Mouse (Mus musculus) thymus, postnatal 10 days (tissue): ENCODE results near the gene Kcnh1.

Experiments
- DNase-seq, 2 experiments: peaks; one replicate each; pipeline ENCODE4 v3.0.0; 2021; ENCODE audit warnings: low spot score in 2 of 2

Gene Kcnh1

DNA sequence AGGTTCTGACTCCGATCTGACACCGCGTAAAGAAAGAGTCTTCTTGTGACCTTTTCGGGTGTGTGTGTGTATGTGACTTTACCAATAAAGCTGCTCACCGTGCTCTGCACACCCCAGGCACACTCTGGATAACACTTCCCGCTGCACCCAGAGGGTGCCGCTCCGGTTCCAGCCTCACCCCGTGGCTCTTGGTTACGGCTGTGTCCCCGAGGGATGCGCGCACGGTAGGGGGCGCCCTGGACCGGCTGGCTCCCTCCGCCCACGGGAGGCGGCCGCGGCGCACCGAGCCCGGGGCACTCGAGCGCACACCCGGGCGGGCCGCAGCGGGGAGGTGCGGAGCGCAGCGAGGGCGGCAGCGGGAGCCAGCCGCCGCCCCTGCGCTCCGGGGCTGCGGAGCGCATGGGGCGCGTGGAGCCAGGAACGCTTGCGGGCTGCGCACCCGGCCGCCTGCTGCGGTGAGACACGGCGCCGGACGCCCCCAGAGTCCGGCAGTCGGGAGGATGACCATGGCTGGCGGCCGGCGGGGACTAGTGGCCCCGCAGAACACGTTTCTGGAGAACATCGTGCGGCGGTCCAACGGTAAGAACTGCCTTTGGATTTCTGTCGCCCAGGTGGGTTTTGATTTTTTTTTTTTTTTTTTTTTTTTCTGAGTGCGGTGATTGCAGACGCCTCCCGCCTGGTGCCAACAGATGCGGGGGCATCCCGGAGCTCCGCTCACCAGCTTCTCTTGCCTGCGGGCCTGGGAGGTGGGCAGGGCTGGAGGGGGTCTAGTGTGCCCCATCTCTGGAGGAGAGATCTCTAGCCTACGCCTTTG lies at the start of gene Kcnh1:
TSS of gene Kcnh1 (plus strand) at position 267 of the 814 bp plus-strand sequence.
- DNase-seq = peak; percentile 40 to 76

DNA sequence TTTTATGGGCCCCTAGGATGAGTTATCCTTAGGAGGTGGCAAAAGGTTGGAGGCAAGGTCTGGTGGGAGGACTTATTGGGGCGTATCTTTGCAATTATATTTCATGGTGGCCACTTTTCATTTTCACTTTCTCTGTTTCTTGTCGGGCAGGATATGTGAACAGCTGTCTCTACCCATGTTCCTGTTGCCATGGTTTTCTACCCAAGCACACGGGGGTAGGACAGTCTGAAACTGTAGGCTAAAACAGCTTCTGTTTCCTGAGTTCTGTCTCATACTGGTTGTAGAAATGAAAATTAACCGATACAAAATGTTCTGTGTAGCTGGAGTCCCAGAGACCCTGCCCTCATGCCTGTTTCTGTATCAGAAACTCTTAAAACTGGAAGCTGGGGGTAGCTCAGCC lies 39.4 kb upstream of the Kcnh1 start:
- no peak for DNase-seq

GRCm38 (mm10) chr1:192171477-192171876 lies 19.1 kb upstream of the Kcnh1 start:
- no peak for DNase-seq

DNA sequence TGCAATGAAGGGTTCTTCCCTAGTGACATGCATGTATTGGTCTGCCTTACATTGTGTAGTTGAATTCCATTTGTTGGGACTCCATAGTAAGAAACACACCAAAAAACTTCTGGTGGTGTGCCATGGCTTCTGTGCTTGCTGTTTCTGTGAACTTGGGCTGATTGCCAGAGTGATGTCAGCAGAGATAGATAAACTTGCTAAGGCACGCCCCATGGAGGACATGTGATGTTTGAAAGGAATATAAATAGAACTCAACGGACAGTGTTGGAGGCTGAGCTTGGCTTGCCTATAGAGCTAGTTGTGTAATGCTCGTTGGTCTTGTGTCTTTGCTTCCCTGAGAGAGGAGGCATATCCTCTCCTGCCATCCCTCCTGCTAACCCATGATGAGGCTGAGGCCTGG lies 10.7 kb upstream of the Kcnh1 start:
- no peak for DNase-seq

DNA sequence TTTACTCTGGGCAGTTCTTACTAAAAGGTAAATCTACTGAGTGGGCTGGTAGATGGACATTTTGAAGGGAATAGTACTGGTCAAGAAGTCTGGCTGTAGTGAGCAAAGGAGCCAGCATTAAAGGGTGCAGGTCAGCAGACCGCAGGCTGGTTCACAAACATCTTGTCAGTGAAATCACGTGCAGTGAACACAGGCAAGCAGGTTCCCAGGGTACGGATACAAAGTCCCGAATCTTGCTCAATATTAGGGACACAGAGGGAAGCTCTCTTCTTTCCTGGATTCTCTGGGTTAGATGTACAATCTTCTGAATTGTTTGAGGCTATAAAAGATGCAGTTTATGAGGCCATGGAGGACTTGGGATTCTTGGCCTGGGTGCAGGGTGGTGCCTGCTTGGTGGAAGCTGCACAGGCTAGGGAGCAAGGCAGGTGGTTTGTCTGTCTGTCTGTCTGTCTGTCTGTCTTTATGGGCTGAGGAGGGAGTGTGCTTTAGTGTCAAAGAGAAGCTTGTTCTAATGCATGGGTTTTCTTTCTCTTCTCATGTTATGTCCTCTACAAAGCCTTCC lies 8.8 kb upstream of the Kcnh1 start:
- no peak for DNase-seq

DNA sequence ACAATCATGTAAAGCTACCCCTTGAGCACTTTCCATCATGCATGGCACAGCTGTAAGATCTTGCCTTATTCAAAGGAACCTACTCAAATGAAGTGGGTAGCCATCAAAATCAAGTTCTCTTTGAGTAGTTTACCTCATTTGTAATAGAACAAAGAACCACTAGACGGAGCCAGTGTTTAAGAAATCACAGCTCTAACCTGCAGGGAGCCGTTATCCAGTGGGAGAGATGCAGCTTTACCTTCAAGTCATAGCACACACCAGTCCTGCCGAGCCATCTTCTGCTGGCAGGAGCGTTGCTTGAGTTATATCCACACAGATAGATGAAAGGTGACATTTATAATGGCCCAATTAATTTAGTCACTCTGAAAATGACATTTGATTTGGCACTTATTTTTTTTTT lies 1.5 kb upstream of the Kcnh1 start:
- no peak for DNase-seq

- no peak for DNase-seq
Measured at GRCm38 (mm10) chr1:192189771-192190170, 803 bp upstream of the Kcnh1 start.

DNA sequence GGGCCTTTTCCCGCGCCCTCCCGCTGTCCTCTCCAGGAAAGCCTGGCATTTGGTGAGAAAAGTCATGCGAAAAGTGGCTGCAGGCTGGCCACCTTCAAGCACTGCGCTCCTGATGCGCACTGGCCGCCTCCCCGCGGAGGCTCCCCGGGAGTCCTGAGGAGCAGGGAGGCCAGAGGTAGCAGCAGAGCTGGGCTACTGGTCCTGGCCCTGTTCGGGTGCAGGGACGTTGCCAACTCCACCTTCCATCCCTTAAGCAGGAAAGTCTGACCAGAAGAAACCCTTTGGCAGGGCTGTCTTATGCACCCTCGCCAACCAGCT lies 707 bp downstream of the Kcnh1 start:
- DNase-seq = no peak

DNA sequence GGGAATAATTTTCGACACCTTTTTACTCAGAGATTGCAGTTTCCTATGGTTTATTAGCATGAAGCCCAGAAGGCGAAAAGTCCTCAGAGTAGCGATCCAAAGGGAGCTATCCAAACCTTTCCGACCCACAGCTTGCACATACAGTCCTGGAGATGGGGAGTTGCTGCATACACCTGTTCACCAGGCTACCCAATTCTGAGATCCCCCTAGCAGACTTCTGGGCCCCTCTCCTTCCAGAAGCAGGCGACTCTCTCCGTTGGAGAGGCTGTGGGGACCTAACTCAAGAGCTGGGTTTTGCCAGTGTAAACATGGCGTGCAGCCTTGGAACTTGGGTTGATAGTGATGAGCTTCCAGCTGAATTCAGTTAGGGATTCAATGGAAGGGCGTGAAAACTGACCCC lies 1.3 kb downstream of the Kcnh1 start:
- DNase-seq = no peak

DNA sequence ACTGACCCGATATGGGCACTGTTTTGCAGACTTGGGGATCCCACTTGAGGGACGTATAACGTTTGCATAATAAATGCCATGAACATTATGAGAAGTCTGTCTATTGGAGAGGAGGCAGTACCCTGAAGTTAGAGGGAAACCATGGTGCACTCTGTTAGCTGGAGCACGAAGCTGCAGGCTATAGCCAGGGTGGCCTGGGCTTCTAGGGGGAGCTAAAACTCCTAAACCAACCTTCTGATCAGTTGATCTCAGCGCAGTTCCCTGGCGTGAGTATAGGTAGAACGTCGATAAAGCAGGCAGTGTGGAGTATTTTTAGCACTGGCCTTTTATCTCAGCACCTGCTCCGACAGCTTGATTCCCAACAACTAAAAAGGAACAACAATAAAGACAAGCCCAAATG lies 2.1 kb downstream of the Kcnh1 start:
- no peak for DNase-seq

- DNase-seq = no peak
Measured at GRCm38 (mm10) chr1:192193656-192194055, 3.1 kb downstream of the Kcnh1 start.

DNA sequence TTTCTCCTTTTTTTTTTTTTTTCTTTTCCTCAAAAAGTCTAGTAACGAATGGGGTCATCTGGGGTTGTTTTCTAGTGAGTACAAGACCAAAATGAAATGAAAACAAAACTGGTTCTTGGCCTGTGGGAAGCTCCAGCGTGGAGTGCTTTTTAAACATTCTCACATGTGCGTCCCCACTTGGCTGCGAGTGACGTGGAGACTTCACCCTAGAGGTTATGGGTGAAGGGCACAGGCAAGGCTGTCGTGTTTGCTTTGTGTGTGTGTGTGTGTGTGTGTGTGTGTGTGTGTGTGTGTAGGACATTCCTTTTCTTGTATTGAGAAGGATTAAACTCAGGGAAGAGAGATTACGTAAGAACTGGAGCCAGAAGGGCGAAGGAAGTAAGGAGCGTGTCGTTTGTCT lies 6.9 kb downstream of the Kcnh1 start:
- DNase-seq = no peak

- DNase-seq = no peak
Measured at GRCm38 (mm10) chr1:192202936-192203335, 12.4 kb downstream of the Kcnh1 start.

- DNase-seq = no peak
Measured at GRCm38 (mm10) chr1:192207956-192208355, 17.4 kb downstream of the Kcnh1 start.

DNA sequence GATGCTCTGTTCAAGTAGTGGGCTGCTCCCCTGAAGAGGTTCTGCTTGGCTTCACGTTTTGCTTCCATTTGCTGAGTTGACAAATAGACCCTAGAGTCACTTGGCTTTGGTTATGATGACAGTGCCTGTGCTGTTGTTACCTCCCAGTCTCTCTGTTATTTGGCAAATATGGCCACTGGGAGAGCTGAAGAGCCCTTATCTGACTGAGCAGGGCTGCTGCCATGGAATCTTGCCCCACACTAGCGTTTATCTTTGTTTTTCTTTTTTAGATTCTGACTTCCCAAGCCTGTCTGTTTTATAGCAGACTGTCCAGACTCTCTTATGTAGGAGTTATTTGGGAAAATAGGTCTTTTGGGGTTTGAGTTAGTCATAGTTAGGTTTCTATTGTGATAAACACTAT lies 21.9 kb downstream of the Kcnh1 start:
- no peak for DNase-seq

DNA sequence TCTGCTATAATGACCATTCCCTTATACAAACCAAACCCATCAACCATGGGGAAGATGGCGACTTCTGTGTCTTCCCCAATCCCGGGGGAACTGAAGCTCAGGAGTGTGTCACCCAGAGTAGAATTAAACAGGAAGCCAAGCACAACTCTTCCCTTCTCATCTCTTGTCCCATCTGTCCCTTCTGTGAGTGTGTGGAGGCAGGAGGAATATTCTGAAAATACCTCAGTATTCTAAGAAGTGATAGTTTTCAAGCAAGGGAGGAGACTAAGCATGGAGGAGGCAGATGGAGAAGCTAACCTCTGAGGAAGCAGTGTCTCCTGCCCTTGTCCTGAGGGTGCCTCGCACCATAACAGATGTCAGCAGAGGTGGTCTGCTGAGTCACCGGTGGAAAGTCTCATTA lies 24.1 kb downstream of the Kcnh1 start:
- DNase-seq = no peak

DNA sequence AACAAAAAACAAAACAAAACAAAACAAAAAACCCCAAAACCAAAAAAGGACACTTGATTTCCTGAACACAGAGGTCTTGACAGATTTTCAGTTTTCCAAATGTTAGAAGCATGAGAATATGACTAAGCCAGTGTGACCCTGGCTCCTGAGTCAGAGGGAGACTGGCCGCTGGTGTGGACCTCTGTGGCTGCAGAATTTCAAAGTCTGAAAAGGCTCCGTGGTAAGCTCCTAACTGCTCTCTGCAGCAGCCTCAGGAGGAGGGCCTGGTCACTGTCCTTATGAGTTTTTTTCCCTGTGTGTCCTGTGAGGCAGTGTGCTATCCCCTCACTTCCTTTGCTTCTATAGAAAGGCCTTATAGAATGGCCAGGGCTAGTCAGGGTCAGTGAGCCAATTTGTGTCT lies 29.6 kb downstream of the Kcnh1 start:
- DNase-seq = no peak

GRCm38 (mm10) chr1:192224161-192224560 lies 33.6 kb downstream of the Kcnh1 start:
- DNase-seq = no peak

GRCm38 (mm10) chr1:192232696-192233095 lies 42.1 kb downstream of the Kcnh1 start:
- no peak for DNase-seq

- no peak for DNase-seq
Measured at GRCm38 (mm10) chr1:192246836-192247235, 56.3 kb downstream of the Kcnh1 start.

- no peak for DNase-seq
Measured at GRCm38 (mm10) chr1:192259146-192259545, 68.6 kb downstream of the Kcnh1 start.

DNA sequence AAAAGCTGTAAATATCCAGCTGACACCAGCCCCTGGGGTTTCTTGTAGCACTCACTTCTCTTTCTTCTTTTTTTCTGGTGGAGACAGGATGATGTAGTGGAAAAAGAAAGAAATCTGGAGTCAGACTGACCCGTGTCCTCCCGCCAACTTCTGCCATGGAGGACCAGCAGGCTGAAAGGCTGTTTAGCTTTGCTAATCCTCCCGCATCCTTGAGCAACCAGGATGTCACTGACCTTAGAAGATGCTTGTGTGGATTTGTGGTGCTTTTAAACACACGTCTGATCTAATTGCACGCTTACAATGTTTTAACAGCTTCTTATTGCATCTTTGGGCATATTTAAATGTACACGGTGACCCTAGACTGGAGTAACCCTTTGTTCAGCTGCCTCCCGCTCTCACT lies 69.0 kb downstream of the Kcnh1 start:
- DNase-seq = no peak

DNA sequence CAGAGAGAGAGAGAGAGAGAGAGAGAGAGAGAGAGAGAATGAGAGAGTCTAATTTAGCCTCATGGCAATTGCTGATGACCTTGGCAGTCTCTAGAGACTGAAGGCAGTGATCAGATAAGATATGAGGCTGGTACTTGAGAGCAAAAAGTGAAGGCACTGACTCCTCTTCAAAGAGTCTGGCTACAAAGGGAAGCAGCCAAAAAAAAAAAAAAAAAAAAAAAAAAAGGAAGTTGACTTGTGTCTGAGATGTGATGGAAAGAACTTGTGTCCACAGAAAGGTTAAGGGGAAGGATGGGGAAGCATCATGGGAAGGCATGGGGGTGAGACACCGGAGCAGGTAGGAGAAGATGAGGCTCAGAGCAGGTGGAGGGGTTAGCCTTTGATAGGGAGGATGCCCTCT lies 75.1 kb downstream of the Kcnh1 start:
- DNase-seq = no peak

DNA sequence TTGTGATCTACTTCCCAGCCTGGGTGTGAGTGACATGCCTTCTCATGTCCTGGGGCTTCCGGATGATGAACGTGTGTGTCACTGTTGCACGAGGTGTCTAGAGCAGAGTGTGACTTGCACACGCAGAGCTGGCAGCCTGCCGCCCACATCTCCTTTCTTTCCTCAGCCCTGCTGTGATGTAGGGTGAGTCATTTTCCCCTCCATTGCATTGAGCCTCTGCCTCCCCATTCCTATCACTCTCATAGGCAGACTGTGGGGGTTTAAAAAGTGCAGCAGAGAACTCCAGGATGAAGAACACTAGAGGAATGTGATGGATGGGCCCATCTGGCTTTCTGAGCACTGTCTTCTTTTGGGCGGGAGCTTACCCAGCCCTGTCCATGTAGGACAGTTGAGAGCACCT lies 76.4 kb downstream of the Kcnh1 start:
- no peak for DNase-seq
